Mouse (Mus musculus): ENCODE measurements around the gene L3hypdh. TPM values are rescaled to one million over a fixed set of nuclear protein-coding genes. Genes with fewer than 3 reads are reported as not detected.

The L3hypdh gene
- total RNA-seq, 1 experiment = 1.8 TPM

DNA sequence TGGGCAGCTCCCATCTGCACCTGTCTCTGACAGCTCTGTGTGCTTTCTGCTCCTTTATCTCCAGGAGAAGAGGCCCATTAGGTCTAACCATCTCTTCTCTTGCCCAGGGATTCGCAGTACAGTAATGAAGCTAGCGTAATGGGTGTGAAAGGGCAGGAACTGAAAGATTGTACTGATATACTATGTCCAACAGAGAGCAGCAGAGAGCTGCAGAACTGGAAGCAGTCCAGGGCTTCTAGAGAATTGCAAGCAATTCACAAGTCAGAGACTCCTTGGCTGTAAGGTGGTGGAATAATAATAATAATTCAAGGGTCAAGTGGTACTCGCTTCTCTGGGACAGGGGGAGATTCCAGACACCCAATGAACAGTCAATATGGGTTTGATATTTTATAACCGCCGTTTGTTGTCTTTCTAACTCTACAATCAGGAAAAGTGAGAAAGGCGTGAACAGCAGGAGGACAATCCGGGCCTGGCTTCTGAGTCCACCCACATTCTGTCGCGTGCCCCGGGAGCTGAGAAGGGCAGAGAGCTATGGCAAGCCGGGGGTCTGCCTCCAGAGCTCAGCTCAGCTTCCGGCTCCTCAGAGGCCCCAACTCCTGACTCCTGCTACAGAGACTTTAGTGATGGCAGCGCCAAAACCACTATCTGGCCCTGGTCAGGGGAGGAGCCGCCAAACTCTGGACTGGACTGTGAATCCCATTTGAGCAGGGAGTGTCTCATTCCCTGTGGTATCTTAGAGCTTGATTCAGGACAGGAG is 19.5 kb upstream of the L3hypdh start:
- Histone ChIP-seq H3K4me1 (ENCODE audit: control insufficient read depth in 2 of 2, insufficient read depth in 2 of 2, low read length in 2 of 2, poor library complexity in 1 of 2) (peaks cover 0 to 2% of the 10 kb centered on the region in 2 experiments; a peak in 1 of 4 replicates), H3K9me3 (ENCODE audit: control insufficient read depth, insufficient read depth, low read depth, low read length) (no peaks in the 10 kb centered on the region), H3K4me3 (ENCODE audit: insufficient read depth in 1 of 2, low read depth in 1 of 2, low read length in 2 of 2, poor library complexity in 1 of 2, severe bottlenecking in 1 of 2) (no peak overlapping the region), H3K9ac (ENCODE audit: insufficient read depth, low read depth, low read length, poor library complexity, severe bottlenecking) (no peak overlapping the region), H3K27ac (ENCODE audit: insufficient read depth, low read depth, low read length, poor library complexity, severe bottlenecking) (no peak overlapping the region), H3K36me3 (ENCODE audit: control insufficient read depth, insufficient read depth, low read length, poor library complexity, severe bottlenecking) (peaks cover 2% of the 10 kb centered on the region; the same call in 1 of the 2 replicates)
- in situ Hi-C loops (cut with MboI; ENCODE audit: low sequenced_read_pairs in 2 of 2, unreplicated experiment in 2 of 2) = loop anchor here (5.0 to 25.0 kb wide), 3 partner anchors 140 to 333 kb away; partner anchors contain the start of gene Lrrc9 (in 1 of the 2)
- peak; percentile 68 for DNase-seq (ENCODE audit: low read depth, low spot score)
- TF ChIP-seq HCFC1 (IDR thresholded peaks at IDR 0.05; ENCODE audit: borderline replicate concordance, insufficient read depth, low read length) = no peak
- TF ChIP-seq MAFK (IDR thresholded peaks at IDR 0.05; ENCODE audit: insufficient read depth, low read depth, low read length) = no peak
- TF ChIP-seq CHD2 (IDR thresholded peaks at IDR 0.05; ENCODE audit: low read depth, low read length) = no peak
- TF ChIP-seq ZNF384 (IDR thresholded peaks at IDR 0.05; ENCODE audit: low read depth, low read length) = no peak
- peak; percentile 95 for TF ChIP-seq ZC3H11A (IDR thresholded peaks at IDR 0.05; ENCODE audit: borderline replicate concordance, low read depth, low read length)

DNA sequence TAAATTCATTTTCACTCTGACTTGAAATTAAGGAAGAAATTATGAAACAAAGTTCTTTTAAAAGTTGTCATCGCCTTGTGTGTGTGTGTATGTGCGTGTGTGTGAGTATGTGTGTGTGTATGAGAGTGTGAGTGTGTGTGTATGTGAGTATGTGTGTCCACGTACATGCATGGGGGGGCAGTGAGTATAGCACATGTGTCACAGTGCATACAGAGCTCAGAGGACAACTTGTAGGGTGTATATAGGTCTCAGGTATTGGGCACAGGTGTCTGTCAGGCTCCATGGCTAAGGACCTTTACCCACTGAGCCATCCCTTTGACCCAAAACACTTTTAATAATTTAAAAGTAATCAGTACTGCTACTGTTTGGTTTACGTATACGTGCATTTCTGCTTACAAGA is 18.8 kb upstream of the L3hypdh start:
- in situ Hi-C loops (cut with MboI; ENCODE audit: low sequenced_read_pairs in 2 of 2, unreplicated experiment in 2 of 2) = loop anchor here (10.0 to 25.0 kb wide), 2 partner anchors 141 to 333 kb away; partner anchors contain the start of gene Lrrc9 (in 1 of the 2)
- no peak overlapping the region for H3K4me3 ChIP-seq (ENCODE audit: insufficient read depth in 1 of 2, low read depth in 1 of 2, low read length in 2 of 2, poor library complexity in 1 of 2, severe bottlenecking in 1 of 2)
- H3K36me3 ChIP-seq (ENCODE audit: control insufficient read depth, insufficient read depth, low read length, poor library complexity, severe bottlenecking) = peaks cover 2% of the 10 kb centered on the region; the same call in 1 of the 2 replicates
- peaks cover 0 to 2% of the 10 kb centered on the region in 2 experiments; a peak in 1 of 4 replicates for H3K4me1 ChIP-seq (ENCODE audit: control insufficient read depth in 2 of 2, insufficient read depth in 2 of 2, low read length in 2 of 2, poor library complexity in 1 of 2)
- no peaks in the 10 kb centered on the region for H3K9me3 ChIP-seq (ENCODE audit: control insufficient read depth, insufficient read depth, low read depth, low read length)
- no peak overlapping the region for H3K9ac ChIP-seq (ENCODE audit: insufficient read depth, low read depth, low read length, poor library complexity, severe bottlenecking)
- no peak overlapping the region for H3K27ac ChIP-seq (ENCODE audit: insufficient read depth, low read depth, low read length, poor library complexity, severe bottlenecking)
- no peak for DNase-seq (ENCODE audit: low read depth, low spot score)
- TF ChIP-seq ZNF384 (IDR thresholded peaks at IDR 0.05; ENCODE audit: low read depth, low read length) (no peak), CHD2 (IDR thresholded peaks at IDR 0.05; ENCODE audit: low read depth, low read length) (no peak), ZC3H11A (IDR thresholded peaks at IDR 0.05; ENCODE audit: borderline replicate concordance, low read depth, low read length) (no peak), MAFK (IDR thresholded peaks at IDR 0.05; ENCODE audit: insufficient read depth, low read depth, low read length) (no peak), HCFC1 (IDR thresholded peaks at IDR 0.05; ENCODE audit: borderline replicate concordance, insufficient read depth, low read length) (no peak)

DNA sequence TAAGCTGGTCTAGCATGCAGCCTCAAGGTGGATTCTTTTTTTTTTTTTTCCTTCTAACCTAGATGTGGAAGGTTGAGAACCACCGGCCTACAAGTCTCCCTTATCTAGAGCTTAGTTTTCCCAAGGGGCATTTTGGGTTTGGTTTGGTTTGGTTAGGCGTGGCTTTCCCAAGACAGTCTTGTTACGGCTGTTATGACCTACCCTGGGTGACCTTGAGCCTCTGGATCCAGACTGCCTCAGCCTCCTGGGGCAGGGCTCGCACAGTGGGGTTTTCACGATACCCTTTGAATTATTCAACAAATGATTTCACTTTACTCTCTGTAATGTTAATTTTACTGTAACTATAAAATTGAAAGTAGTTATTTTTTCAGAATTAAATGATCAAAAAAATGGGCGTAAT is 17.5 kb upstream of the L3hypdh start:
- DNase-seq (ENCODE audit: low read depth, low spot score) = no peak
- peaks cover 0 to 2% of the 10 kb centered on the region in 2 experiments; a peak in 1 of 4 replicates for H3K4me1 ChIP-seq (ENCODE audit: control insufficient read depth in 2 of 2, insufficient read depth in 2 of 2, low read length in 2 of 2, poor library complexity in 1 of 2)
- peaks cover 5% of the 10 kb centered on the region for H3K36me3 ChIP-seq (ENCODE audit: control insufficient read depth, insufficient read depth, low read length, poor library complexity, severe bottlenecking)
- H3K9ac ChIP-seq (ENCODE audit: insufficient read depth, low read depth, low read length, poor library complexity, severe bottlenecking) = no peak overlapping the region
- no peaks in the 10 kb centered on the region for H3K9me3 ChIP-seq (ENCODE audit: control insufficient read depth, insufficient read depth, low read depth, low read length)
- TF ChIP-seq CHD2 (IDR thresholded peaks at IDR 0.05; ENCODE audit: low read depth, low read length) = no peak
- H3K4me3 ChIP-seq (ENCODE audit: insufficient read depth in 1 of 2, low read depth in 1 of 2, low read length in 2 of 2, poor library complexity in 1 of 2, severe bottlenecking in 1 of 2) = no peak overlapping the region
- H3K27ac ChIP-seq (ENCODE audit: insufficient read depth, low read depth, low read length, poor library complexity, severe bottlenecking) = no peak overlapping the region
- in situ Hi-C loops (cut with MboI; ENCODE audit: low sequenced_read_pairs in 2 of 2, unreplicated experiment in 2 of 2) = loop anchor here (10.0 to 25.0 kb wide), 2 partner anchors 142 to 335 kb away; partner anchors contain the start of gene Lrrc9 (in 1 of the 2)

DNA sequence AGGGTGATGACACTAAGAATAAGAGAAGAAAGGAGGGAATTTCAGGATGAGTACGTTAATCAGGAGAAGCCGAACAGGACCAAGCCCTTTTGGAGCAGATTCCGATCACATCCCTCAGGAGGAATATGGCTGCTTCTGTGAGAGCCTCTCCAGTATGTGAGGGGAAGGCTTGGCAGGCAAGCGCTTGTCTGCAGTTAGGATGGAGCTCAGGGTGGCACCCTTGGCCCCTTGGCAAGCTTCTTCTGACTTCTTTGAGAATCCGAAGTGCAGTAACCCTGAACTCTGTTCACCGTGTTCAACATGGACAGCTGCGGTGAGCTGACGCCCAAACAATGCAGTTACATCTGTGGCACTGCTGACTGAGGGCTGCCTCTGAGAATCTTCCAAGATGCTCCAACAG is 11.7 kb upstream of the L3hypdh start:
- no peak overlapping the region for H3K9ac ChIP-seq (ENCODE audit: insufficient read depth, low read depth, low read length, poor library complexity, severe bottlenecking)
- no peak for TF ChIP-seq ZNF384 (IDR thresholded peaks at IDR 0.05; ENCODE audit: low read depth, low read length)
- no peak overlapping the region for H3K27ac ChIP-seq (ENCODE audit: insufficient read depth, low read depth, low read length, poor library complexity, severe bottlenecking)
- no peak for DNase-seq (ENCODE audit: low read depth, low spot score)
- H3K9me3 ChIP-seq (ENCODE audit: control insufficient read depth, insufficient read depth, low read depth, low read length) = no peaks in the 10 kb centered on the region
- in situ Hi-C loops (cut with MboI; ENCODE audit: low sequenced_read_pairs in 2 of 2, unreplicated experiment in 2 of 2) = no loop called here
- H3K4me1 ChIP-seq (ENCODE audit: control insufficient read depth in 2 of 2, insufficient read depth in 2 of 2, low read length in 2 of 2, poor library complexity in 1 of 2) = no peaks in the 10 kb centered on the region
- H3K36me3 ChIP-seq (ENCODE audit: control insufficient read depth, insufficient read depth, low read length, poor library complexity, severe bottlenecking) = peaks cover 26% of the 10 kb centered on the region
- H3K4me3 ChIP-seq (ENCODE audit: insufficient read depth in 1 of 2, low read depth in 1 of 2, low read length in 2 of 2, poor library complexity in 1 of 2, severe bottlenecking in 1 of 2) = no peak overlapping the region

DNA sequence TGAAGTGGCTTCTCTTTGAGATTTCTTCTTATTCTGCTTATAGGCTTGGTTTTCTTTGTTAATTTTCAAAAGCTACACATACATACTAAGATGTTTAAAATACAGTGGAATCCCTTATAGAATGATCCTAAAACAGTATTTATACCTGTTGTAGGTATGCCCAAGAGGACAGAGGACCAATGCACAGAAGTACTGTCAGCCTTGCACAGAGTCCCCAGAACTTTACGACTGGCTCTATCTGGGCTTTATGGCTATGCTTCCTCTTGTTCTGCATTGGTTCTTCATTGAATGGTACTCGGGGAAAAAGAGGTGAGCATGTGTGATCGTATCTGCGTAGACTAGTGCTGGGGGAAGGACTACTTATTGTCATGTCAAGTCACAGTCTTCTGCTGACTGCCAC is 4.6 kb upstream of the L3hypdh start:
- no peak overlapping the region for H3K27ac ChIP-seq (ENCODE audit: insufficient read depth, low read depth, low read length, poor library complexity, severe bottlenecking)
- TF ChIP-seq ZNF384 (IDR thresholded peaks at IDR 0.05; ENCODE audit: low read depth, low read length) = no peak
- TF ChIP-seq MAFK (IDR thresholded peaks at IDR 0.05; ENCODE audit: insufficient read depth, low read depth, low read length) = no peak
- no peak for TF ChIP-seq ZC3H11A (IDR thresholded peaks at IDR 0.05; ENCODE audit: borderline replicate concordance, low read depth, low read length)
- TF ChIP-seq CHD2 (IDR thresholded peaks at IDR 0.05; ENCODE audit: low read depth, low read length) = no peak
- TF ChIP-seq HCFC1 (IDR thresholded peaks at IDR 0.05; ENCODE audit: borderline replicate concordance, insufficient read depth, low read length) = no peak
- H3K4me3 ChIP-seq (ENCODE audit: insufficient read depth in 1 of 2, low read depth in 1 of 2, low read length in 2 of 2, poor library complexity in 1 of 2, severe bottlenecking in 1 of 2) = no peak overlapping the region
- in situ Hi-C loops (cut with MboI; ENCODE audit: low sequenced_read_pairs in 2 of 2, unreplicated experiment in 2 of 2) = no loop called here
- H3K9ac ChIP-seq (ENCODE audit: insufficient read depth, low read depth, low read length, poor library complexity, severe bottlenecking) = no peak overlapping the region
- H3K4me1 ChIP-seq (ENCODE audit: control insufficient read depth in 2 of 2, insufficient read depth in 2 of 2, low read length in 2 of 2, poor library complexity in 1 of 2) = 0 out of 4 replicates have a peak, but pooled peaks cover 0 to 2% of the 10 kb centered on the region in 2 experiments
- no peaks in the 10 kb centered on the region for H3K9me3 ChIP-seq (ENCODE audit: control insufficient read depth, insufficient read depth, low read depth, low read length)
- H3K36me3 ChIP-seq (ENCODE audit: control insufficient read depth, insufficient read depth, low read length, poor library complexity, severe bottlenecking) = peaks cover 13% of the 10 kb centered on the region
- no peak for DNase-seq (ENCODE audit: low read depth, low spot score)
